In genomic region chr8:67405947-67406346, GRCm38 (mm10) we compare ENCODE assay signal across 9 mouse cellular contexts.
A peak's percentile ranks its signal among the peaks of the same experiment; 100 is the strongest.
DNase-seq lines count a peak whose midpoint lies in the region; ATAC-seq lines count a peak whose summit lies in the region.
"Had no signal": no experiment of that assay in that cellular context is flagged by ENCODE, and none has a peak within 500 bp of the region (broad histone marks: within the 10 kb centered on the region; RNA-seq: fewer than 3 reads in every experiment).

No protein-coding gene starts in this region.

- no peaks in the 10 kb centered on the region for H3K27me3 ChIP-seq in midbrain, embryonic 12.5 days
- H3K27me3 ChIP-seq: heart, embryonic 13.5 days had no signal

- no peak overlapping the region for H3K4me2 ChIP-seq in midbrain, embryonic 12.5 days (replicated peaks)
- H3K4me2 ChIP-seq: heart, embryonic 13.5 days had no signal

- 0 out of 2 replicates have a peak, but pooled peaks have one; percentile 40 for ATAC-seq in granulocyte monocyte progenitor cell, adult 5-6 weeks (replicated peaks; ENCODE audit: poor library complexity, severe bottlenecking)
- peak; percentile 65; the same call in 1 of the 2 replicates for ATAC-seq in midbrain, embryonic 12.5 days (ENCODE audit: low FRiP score, low read depth)
- ATAC-seq in monocyte, adult 5-6 weeks (replicated peaks; ENCODE audit: insufficient number of reproducible peaks, low FRiP score, low TSS enrichment, poor library complexity, severe bottlenecking) = no peak

- H3K9me3 ChIP-seq in midbrain, embryonic 12.5 days = no peaks in the 10 kb centered on the region
- H3K9me3 ChIP-seq: heart, embryonic 13.5 days had no signal

- intact Hi-C loops in gastrocnemius, postnatal 14 days (cut with DNase I; ENCODE audit: low total_unique reads) = no loop called here

- no peaks in the 10 kb centered on the region for H3K4me1 ChIP-seq in midbrain, embryonic 12.5 days
- H3K4me1 ChIP-seq: heart, embryonic 13.5 days had no signal

- no peaks in the 10 kb centered on the region for H3K36me3 ChIP-seq in midbrain, embryonic 12.5 days
- H3K36me3 ChIP-seq: heart, embryonic 13.5 days had no signal

- DNase-seq in cerebellum, postnatal 14 days = peak; percentile 42 to 50
- DNase-seq in cerebellum, adult 11-12 months = no peak
- peak; percentile 4 for DNase-seq in ovary, postnatal 14 days (ENCODE audit: low spot score)
- DNase-seq in ovary, postnatal 36 days (ENCODE audit: low spot score) = no peak
- no peak for DNase-seq in gastrocnemius, postnatal 14 days

- H3K27ac ChIP-seq in midbrain, embryonic 12.5 days (replicated peaks) = no peak overlapping the region
- H3K27ac ChIP-seq: heart, embryonic 13.5 days had no signal

- 48% methylated on average over 10 of the region's 10 CpGs for WGBS in midbrain, embryonic 12.5 days

- H3K4me3 ChIP-seq in midbrain, embryonic 12.5 days = no peak overlapping the region
- H3K4me3 ChIP-seq: heart, embryonic 13.5 days had no signal

- H3K9ac ChIP-seq in midbrain, embryonic 12.5 days (replicated peaks) = no peak overlapping the region
- H3K9ac ChIP-seq: heart, embryonic 13.5 days had no signal

Comparison
In these comparisons a context has a peak if more than half of its experiments do, and no peak if none do; other contexts are left out.
1. DNase-seq: peak in cerebellum, postnatal 14 days (2 of 2) and ovary, postnatal 14 days (single experiment); none in cerebellum, adult 11-12 months (single experiment), ovary, postnatal 36 days (single experiment) and gastrocnemius, postnatal 14 days (single experiment).